Mouse (Mus musculus) embryonic facial prominence, embryonic 13.5 days (tissue): ENCODE data around the gene Foxp4. TPM values are rescaled to one million over a fixed set of nuclear protein-coding genes. Genes with fewer than 3 reads are reported as not detected.
"Not testable (repeated sequence)": the region's sequence is repeated elsewhere in the genome, so short reads cannot be mapped to it uniquely, and the experiment has no call there.

Experiments used
- ATAC-seq: fragments of 200-750 bp; cut with Nextera tagmentation; 2 replicates; pipeline ENCODE4 v1.8.0; 2017; ENCODE audit warnings: low read depth; ENCODE audit not compliant: insufficient number of reproducible peaks, insufficient read depth, low FRiP score, low TSS enrichment
- H3K27ac ChIP-seq: fragments of 300-500 bp; sonication (generic); 2 replicates; pipeline ENCODE4 v1.5.1; 2015; ENCODE audit warnings: moderate library complexity, mild to moderate bottlenecking, inconsistent platforms
- H3K27me3 ChIP-seq: fragments of 300-500 bp; sonication (generic); 2 replicates; pipeline ENCODE4 v1.6.1; 2015; ENCODE audit warnings: mild to moderate bottlenecking, inconsistent platforms
- H3K36me3 ChIP-seq: fragments of 300-500 bp; sonication (generic); 2 replicates; pipeline ENCODE4 v1.6.1; 2015; ENCODE audit warnings: mild to moderate bottlenecking, inconsistent platforms
- H3K4me1 ChIP-seq: fragments of 300-500 bp; sonication (generic); 2 replicates; pipeline ENCODE4 v1.6.1; 2015; ENCODE audit warnings: inconsistent platforms
- H3K4me2 ChIP-seq: fragments of 300-500 bp; sonication (generic); 2 replicates; pipeline ENCODE4 v1.6.1; 2015; ENCODE audit warnings: moderate library complexity, mild to moderate bottlenecking, inconsistent platforms
- H3K4me3 ChIP-seq: fragments of 300-500 bp; sonication (generic); 2 replicates; pipeline ENCODE4 v1.5.1; 2015; ENCODE audit warnings: mild to moderate bottlenecking, inconsistent platforms
- H3K9ac ChIP-seq: fragments of 300-500 bp; sonication (generic); 2 replicates; pipeline ENCODE4 v1.6.1; 2015; ENCODE audit warnings: mild to moderate bottlenecking, inconsistent platforms
- H3K9me3 ChIP-seq: fragments of 300-500 bp; sonication (generic); 2 replicates; pipeline ENCODE4 v1.6.1; 2016; ENCODE audit warnings: inconsistent platforms
- WGBS: fragments of 180-500 bp; shearing (Covaris S2); methylation state at CpG from one replicate; pipeline ENCODE4 v1.1.7; 2015; ENCODE audit warnings: mixed read lengths; 5-methylcytosine and 5-hydroxymethylcytosine counted together
- polyA plus RNA-seq: library from polyadenylated mRNA; unstranded; fragments of >200 nt; fragmentation: Nextera tagmentation; extraction: Ambion mirVana; gene quantifications from 2 replicates; pipeline ENCODE4 v1.2.1, GENCODE M21; 2015

Foxp4 gene
- polyA plus RNA-seq, 1 experiment from 2014 or later = 19.8 TPM

DNA sequence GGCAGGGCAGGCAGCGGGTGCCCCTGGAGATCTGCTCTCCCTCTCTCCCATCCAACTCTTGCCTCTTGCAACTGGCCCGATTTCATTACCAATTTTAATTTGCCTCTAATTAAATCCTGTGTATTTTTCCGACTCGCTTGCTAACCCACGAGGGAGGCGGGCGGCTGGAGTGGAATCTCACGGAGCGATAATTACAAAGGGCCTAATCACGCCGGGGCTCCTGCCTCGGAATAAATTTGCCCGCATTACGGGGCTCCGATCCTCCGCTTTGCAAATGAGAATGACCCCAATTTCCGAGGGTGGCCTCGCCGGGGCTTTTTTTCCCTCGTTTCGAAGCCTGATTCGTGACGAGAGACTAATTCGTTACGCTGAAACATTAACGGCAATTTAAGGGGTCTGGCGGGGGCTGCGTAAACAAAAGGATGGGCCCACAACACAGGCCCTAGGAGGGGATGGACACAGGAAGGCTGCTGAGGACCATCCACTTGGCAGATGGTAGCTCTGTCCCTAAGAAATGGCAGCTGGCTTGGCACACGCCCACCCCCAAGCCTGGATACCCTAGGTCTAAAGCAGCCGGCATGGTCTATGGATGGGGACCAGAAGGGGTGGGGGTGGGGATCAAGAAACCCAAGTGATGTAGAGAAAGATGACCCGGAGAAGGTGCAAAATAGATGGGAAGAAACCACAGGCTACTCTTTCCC is 52.0 kb downstream of the Foxp4 start:
- 80% methylated on average over 31 of the region's 31 CpGs for WGBS

DNA sequence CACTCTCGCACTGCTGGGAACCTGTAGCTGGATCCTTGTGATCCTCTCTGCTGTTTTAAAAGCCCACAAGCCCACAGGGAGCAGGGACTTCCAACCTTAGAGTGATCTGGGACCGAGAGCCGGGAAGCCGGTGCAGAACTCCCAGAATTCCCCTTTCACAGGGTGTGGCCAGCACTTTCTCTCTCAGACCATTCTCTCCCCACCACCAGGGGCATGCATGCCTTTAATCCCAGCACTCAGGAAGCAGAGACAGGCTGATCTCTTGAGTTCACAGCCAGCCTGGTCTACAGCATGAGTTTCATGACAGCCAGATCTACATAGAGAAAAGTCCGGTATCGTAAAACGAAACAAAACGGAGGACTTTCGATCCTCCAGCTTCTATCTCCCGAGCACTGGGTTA is 54.6 kb downstream of the Foxp4 start:
- H3K4me1 ChIP-seq = peaks cover 14% of the 10 kb centered on the region
- no peak for ATAC-seq
- H3K36me3 ChIP-seq = peaks cover 75% of the 10 kb centered on the region
- no peak overlapping the region for H3K4me3 ChIP-seq
- H3K27me3 ChIP-seq = no peaks in the 10 kb centered on the region
- WGBS = 93% methylated on average over 10 of the region's 10 CpGs
- H3K27ac ChIP-seq = no peak overlapping the region
- no peak overlapping the region for H3K9ac ChIP-seq
- no peaks in the 10 kb centered on the region for H3K9me3 ChIP-seq
- H3K4me2 ChIP-seq = no peak overlapping the region

More for the DNA sequence above, 52.0 kb downstream of the Foxp4 start:
- no peak overlapping the region for H3K9ac ChIP-seq
- peaks cover 20% of the 10 kb centered on the region for H3K4me1 ChIP-seq
- H3K4me2 ChIP-seq = no peak overlapping the region
- no peak overlapping the region for H3K4me3 ChIP-seq
- H3K9me3 ChIP-seq = no peaks in the 10 kb centered on the region
- ATAC-seq = no peak
- H3K36me3 ChIP-seq = peaks cover 92% of the 10 kb centered on the region
- no peak overlapping the region for H3K27ac ChIP-seq
- H3K27me3 ChIP-seq = no peaks in the 10 kb centered on the region

DNA sequence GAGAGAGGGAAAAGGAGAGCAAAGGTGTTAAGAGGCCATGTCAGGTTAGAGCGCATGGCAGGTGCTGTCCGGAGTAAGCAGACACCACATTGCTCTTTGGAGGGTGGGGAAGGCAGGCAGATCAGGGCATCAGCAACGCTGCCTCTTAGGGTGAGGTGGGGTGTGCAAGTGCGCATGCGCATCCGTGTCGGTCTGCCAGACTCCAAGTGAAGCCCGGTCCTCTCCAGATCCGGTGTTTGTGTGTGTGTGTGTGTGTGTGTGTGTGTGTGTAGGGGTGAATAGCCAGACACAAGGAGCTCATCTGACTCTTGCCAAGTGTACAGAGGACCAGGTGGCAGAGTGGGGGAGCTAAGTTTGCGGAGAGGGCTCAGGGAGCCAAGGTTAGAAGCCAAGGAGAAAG is 58.4 kb downstream of the Foxp4 start:
- Histone ChIP-seq H3K27ac (no peak overlapping the region), H3K4me2 (no peak overlapping the region), H3K9ac (no peak overlapping the region), H3K4me3 (no peak overlapping the region), H3K36me3 (peaks cover 39% of the 10 kb centered on the region), H3K9me3 (no peaks in the 10 kb centered on the region), H3K27me3 (no peaks in the 10 kb centered on the region), H3K4me1 (peaks cover 16% of the 10 kb centered on the region)
- 72% methylated on average over 10 of the region's 10 CpGs for WGBS
- no peak for ATAC-seq

GRCm38 (mm10) chr17:47864496-47864895 is 59.9 kb downstream of the Foxp4 start:
- ATAC-seq = peak; percentile 75
- H3K9ac ChIP-seq = 0 out of 2 replicates have a peak overlapping the region, but pooled peaks have one; percentile 49
- no peaks in the 10 kb centered on the region for H3K9me3 ChIP-seq
- H3K4me2 ChIP-seq = peak overlapping the region; percentile 43
- peaks cover 24% of the 10 kb centered on the region for H3K36me3 ChIP-seq
- 3% methylated on average over 17 of the region's 17 CpGs for WGBS
- peaks cover 22% of the 10 kb centered on the region for H3K4me1 ChIP-seq
- no peaks in the 10 kb centered on the region for H3K27me3 ChIP-seq
- H3K27ac ChIP-seq = no peak overlapping the region
- H3K4me3 ChIP-seq = no peak overlapping the region

DNA sequence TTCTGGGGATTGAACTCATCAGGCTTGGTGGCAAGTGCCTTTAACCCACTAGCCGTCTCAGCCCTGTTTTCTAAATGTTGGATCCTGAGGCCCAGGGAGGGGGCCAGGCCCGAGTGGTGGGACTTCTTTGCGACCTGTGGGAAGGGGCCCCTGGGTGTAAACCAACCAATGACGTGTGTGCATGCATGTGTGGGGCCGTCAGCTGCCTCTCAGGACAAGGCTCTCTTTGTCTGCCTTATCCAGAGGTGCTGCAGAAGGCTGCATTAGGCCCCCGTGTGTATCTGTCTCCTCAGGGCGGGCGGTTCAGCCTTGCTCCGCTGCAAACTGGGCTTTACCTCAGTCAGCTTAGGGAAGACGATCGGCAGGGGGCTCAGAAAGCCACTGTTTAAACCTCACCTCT is 61.0 kb downstream of the Foxp4 start:
- ATAC-seq = 0 out of 2 replicates have a peak, but pooled peaks have one; percentile 16
- no peak overlapping the region for H3K4me3 ChIP-seq
- no peaks in the 10 kb centered on the region for H3K9me3 ChIP-seq
- WGBS = 14% methylated on average over 11 of the region's 11 CpGs
- peaks cover 14% of the 10 kb centered on the region for H3K36me3 ChIP-seq
- H3K4me1 ChIP-seq = peaks cover 22% of the 10 kb centered on the region
- no peak overlapping the region for H3K9ac ChIP-seq
- peak overlapping the region; percentile 29 for H3K27ac ChIP-seq
- no peaks in the 10 kb centered on the region for H3K27me3 ChIP-seq
- H3K4me2 ChIP-seq = 0 out of 2 replicates have a peak overlapping the region, but pooled peaks have one; percentile 17

- no peak for ATAC-seq
- Histone ChIP-seq H3K27ac (no peak overlapping the region), H3K4me2 (0 out of 2 replicates have a peak overlapping the region, but pooled peaks have one; percentile 17), H3K9ac (no peak overlapping the region), H3K27me3 (no peaks in the 10 kb centered on the region), H3K36me3 (peaks cover 10% of the 10 kb centered on the region), H3K4me3 (no peak overlapping the region), H3K4me1 (peaks cover 22% of the 10 kb centered on the region), H3K9me3 (0 out of 2 replicates have a peak, but pooled peaks cover under 1% of the 10 kb centered on the region)
- 55% methylated on average over 4 of the region's 4 CpGs for WGBS
These were observed 61.4 kb downstream of the Foxp4 start for GRCm38 (mm10) chr17:47863023-47863422.

DNA sequence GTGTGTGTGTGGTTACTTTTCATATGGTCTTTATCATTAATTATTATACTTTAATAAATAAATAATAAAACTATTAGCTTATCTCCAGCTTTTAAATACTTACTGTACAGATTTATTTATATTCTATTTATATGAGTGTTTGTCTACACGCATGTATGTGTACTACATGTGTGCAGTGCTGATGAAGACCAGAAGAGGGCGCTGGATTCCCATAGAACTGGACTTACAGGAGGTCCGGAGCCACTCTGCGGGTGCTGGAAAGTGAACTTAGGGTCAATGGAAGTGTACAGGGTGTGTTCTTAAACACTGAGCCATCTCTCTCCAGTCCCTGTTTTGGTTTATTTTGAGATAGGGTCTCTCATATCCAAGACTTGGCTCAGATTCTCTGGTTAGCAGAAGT is 68.9 kb downstream of the Foxp4 start:
- Histone ChIP-seq H3K4me1 (peaks cover 17% of the 10 kb centered on the region), H3K4me3 (no peak overlapping the region), H3K36me3 (no peaks in the 10 kb centered on the region), H3K27me3 (no peaks in the 10 kb centered on the region), H3K4me2 (no peak overlapping the region), H3K9ac (no peak overlapping the region), H3K27ac (no peak overlapping the region), H3K9me3 (peaks cover 4% of the 10 kb centered on the region; the same call in 1 of the 2 replicates)
- no peak for ATAC-seq
- 80% methylated on average over 4 of the region's 4 CpGs for WGBS

DNA sequence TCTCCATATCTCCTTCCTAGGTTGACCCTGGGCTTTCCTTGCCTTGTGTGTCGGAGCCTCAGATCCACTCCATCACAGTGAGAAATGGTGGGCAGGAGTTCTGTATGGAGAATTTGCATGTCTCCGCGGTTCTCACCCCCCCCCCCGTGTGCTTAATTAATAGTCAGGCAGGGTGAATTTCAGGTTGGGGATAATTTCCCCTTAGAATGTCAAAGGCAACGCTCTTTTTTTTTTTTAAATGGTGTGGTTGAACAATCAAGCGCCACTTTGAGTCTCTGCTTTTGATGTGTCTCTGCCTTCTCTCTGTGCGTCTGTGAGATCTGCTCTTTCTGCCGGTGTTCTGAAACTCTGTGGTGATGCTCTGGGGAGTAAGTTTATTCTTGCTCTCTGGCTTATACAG is 69.5 kb downstream of the Foxp4 start:
- WGBS = 75% methylated on average over 8 of the region's 8 CpGs
- no peak overlapping the region for H3K27ac ChIP-seq
- peaks cover 13% of the 10 kb centered on the region for H3K4me1 ChIP-seq
- no peak overlapping the region for H3K4me2 ChIP-seq
- no peak for ATAC-seq
- H3K4me3 ChIP-seq = no peak overlapping the region
- no peaks in the 10 kb centered on the region for H3K36me3 ChIP-seq
- H3K9me3 ChIP-seq = peaks cover 4% of the 10 kb centered on the region; the same call in 1 of the 2 replicates
- no peak overlapping the region for H3K9ac ChIP-seq
- no peaks in the 10 kb centered on the region for H3K27me3 ChIP-seq

DNA sequence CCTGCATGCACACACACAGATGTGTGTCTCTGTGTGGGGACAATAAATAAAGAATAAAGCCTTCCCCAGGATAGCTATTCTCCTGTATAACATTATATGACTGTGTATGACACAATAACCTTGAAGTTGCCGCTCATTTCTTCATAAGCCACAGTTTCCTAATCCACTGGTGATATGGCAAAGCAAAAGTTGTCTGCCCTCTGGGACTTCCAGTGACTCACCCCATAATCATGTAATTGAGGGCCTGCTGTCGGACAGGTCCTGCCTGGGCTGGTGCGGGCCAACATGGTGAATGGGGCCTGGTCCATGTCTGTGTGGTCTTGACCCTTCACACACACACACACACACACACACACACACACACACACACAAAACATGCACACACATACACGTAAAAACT is 70.7 kb downstream of the Foxp4 start:
- 85% methylated on average over 4 of the region's 4 CpGs for WGBS
- H3K4me3 ChIP-seq = no peak overlapping the region

GRCm38 (mm10) chr17:47853336-47853735 is 71.1 kb downstream of the Foxp4 start:
- H3K4me2 ChIP-seq = no peak overlapping the region
- H3K9me3 ChIP-seq = peaks cover 4% of the 10 kb centered on the region; the same call in 1 of the 2 replicates
- H3K4me3 ChIP-seq = no peak overlapping the region
- H3K9ac ChIP-seq = no peak overlapping the region
- ATAC-seq = no peak
- WGBS = 93% methylated on average over 3 of the region's 4 CpGs
- H3K27ac ChIP-seq = no peak overlapping the region
- H3K4me1 ChIP-seq = peaks cover 17% of the 10 kb centered on the region
- H3K27me3 ChIP-seq = no peaks in the 10 kb centered on the region
- no peaks in the 10 kb centered on the region for H3K36me3 ChIP-seq

More for the DNA sequence above, 70.7 kb downstream of the Foxp4 start:
- no peaks in the 10 kb centered on the region for H3K27me3 ChIP-seq
- peaks cover 17% of the 10 kb centered on the region for H3K4me1 ChIP-seq
- no peak overlapping the region for H3K27ac ChIP-seq
- H3K9ac ChIP-seq = no peak overlapping the region
- no peak for ATAC-seq
- H3K9me3 ChIP-seq = peaks cover 4% of the 10 kb centered on the region; the same call in 1 of the 2 replicates
- no peaks in the 10 kb centered on the region for H3K36me3 ChIP-seq
- H3K4me2 ChIP-seq = no peak overlapping the region

- H3K4me2 ChIP-seq = peak overlapping the region; percentile 57
- H3K27ac ChIP-seq, H3K36me3 ChIP-seq, H3K27me3 ChIP-seq, H3K9me3 ChIP-seq: not testable (repeated sequence)
- peak overlapping the region; percentile 54 for H3K9ac ChIP-seq
- ATAC-seq = 0 out of 2 replicates have a peak, but pooled peaks have one; percentile 12
- H3K4me3 ChIP-seq = peak overlapping the region; percentile 28
- peaks cover 17% of the 10 kb centered on the region for H3K4me1 ChIP-seq
- WGBS = 10% methylated on average over 22 of the region's 22 CpGs
These were observed 72.6 kb downstream of the Foxp4 start for GRCm38 (mm10) chr17:47851798-47852360.
